Mouse (Mus musculus) right cerebral cortex, postnatal 10 days (tissue): Measurements from ENCODE around the gene Sh3kbp1.

Experiments used
- DNase-seq, 2 experiments: peaks; one replicate each; pipeline ENCODE4 v3.0.0; 2021; ENCODE audit warnings: low spot score in 2 of 2

Sh3kbp1 gene

DNA sequence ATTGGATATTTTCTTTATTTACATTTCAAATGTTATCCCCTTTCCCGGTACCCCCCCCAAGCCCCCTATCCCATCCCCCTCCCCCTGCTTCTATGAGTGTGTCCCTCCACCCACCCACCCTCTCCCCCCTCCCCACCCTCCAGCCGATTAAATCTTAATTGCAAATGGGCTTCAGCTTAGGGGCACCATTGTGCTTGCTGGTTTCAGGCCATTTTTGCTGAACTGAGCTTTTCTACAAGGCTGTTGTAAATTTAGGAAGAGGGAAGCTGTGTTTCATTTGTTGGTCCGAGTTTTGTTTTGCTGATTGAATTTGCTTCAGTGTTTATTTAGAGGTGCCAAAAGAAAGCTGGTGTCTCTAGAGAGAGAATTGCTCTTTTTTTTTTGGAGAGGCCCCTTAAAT lies 286.4 kb downstream of the Sh3kbp1 start:
- DNase-seq = no peak

DNA sequence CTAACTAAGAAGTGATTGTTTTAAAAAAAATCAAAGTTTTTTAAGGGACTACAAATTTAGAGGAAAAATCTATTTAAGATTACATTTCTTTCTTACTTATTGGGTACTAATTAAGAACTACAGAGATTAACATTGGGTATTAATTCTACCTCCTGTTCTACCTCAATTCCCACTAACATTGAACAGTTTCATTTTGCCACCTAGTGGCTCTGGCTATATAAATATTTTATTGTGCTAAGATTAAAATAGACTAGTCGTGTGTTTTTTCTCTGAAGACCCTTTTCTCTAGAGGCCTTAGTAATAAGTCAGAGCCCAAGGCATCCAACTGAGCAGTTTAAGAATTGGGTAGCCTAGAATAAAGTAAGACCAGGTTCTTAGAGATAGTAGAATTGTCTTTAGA lies 288.1 kb downstream of the Sh3kbp1 start:
- DNase-seq = no peak

DNA sequence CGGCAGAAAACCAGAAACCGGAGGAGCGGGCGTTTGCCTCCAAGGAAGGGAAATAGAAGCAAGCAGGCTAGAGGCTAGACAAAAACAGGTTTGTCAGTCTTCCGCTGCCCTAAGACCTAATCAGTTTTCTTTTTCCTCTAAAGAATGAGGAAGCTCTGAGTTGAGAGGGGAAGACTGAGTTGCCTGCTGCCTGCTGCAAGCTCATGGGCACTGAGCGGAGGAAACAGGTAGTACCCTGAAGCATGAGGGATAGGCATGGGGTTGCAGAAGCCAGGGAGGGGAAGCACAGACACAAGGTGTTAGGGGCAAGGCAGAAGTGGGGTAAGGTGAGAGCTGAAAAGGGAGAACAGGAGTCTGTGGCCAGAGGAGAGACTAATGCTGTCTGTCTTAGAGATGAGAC lies 297.7 kb downstream of the Sh3kbp1 start:
- no peak for DNase-seq

DNA sequence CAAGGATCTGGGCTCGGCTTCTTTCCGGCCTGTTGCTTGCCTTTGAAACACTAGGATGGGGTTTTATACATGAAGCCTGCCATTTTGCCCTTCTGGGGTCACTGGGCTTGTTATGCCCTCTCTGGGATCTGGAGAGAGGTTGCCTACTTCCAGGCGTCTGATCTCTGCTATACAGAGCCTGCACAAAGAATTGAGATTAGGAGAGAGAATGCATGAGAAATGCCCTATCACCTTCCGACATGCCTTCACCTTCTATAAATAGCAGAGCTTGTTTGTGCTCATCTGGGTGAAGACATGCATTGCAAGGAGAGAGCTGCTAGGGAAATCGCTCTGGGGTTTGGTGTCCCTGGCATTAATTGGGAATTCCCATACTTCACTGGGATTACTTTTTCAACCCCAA lies 301.1 kb downstream of the Sh3kbp1 start:
- no peak for DNase-seq

DNA sequence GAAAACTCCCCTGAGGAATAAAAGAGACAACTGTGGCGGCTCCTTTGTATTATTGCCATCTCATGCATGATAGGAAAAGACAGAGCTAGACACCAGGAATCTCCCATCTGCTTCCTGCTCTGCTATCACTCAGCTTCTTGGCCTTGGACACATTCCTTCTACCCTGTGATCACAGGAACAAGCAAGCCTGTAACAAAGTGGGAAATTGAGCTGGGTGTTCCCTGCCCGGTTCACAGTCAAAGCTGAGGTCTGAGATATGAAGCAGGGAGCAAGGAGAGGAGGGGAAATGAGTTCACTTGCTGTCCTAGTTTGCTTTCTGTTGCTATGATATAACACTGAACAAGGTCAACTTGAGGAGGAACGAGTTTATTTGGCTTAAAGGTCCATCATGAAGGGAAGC lies 301.8 kb downstream of the Sh3kbp1 start:
- DNase-seq = no peak

DNA sequence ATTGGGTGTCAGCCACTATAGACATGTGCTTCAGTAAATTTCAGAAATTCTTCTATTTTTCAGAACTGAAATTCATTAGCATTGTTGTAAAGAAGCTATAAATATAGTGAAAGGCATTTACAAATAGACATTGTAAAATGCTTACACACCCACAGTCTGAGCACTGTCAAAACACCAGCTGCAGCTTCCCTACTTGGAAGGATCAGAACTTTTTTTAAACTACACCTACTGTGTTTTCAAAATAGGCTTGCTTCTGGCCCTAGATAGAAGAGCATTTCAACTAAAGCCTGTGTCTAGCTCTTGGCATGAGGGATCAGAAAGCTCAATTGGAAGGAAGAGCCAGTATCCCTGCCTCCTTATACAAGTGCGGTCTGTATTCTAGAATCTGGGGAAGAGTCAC lies 305.0 kb downstream of the Sh3kbp1 start:
- DNase-seq = peak in 1 of 2 experiments; percentile 27

DNA sequence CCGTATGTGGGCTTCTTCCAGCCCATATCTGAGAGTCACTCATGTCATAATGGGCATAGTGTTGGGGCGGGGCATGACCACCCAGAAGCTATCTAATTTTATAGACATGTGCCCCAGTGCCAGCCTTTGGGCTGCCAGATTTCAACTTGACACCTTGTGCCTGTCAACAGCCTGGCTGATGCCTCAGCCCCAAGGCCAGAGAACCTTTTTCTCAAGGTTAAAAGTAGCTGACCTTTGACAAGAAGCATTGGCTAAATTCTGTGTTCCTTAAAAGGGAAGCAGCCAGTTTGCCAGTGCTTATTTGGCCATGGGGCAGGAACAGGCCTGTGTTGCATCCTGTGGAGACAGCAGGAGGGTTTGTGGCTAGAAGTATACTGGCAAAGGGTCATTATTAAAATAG lies 315.5 kb downstream of the Sh3kbp1 start:
- DNase-seq = no peak

DNA sequence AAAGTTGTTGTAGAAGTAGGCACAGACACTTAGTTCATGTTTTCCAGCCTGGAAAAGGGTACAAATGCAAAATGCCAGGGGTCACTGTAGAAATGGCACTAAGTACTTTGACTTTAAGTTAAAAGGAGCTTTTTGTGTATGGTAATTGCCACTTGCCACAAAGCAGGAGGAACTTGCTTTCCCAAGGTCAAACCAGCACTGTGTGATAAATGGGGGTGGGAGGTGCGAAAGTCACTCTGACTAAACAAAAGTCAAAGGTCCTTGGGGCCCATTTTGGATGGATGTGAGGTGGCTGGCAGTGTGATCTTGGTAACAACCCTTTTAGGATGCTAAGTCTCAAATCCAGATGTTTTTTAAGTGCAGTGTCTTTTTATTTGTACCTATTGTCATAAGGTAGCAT lies 316.5 kb downstream of the Sh3kbp1 start:
- no peak for DNase-seq

DNA sequence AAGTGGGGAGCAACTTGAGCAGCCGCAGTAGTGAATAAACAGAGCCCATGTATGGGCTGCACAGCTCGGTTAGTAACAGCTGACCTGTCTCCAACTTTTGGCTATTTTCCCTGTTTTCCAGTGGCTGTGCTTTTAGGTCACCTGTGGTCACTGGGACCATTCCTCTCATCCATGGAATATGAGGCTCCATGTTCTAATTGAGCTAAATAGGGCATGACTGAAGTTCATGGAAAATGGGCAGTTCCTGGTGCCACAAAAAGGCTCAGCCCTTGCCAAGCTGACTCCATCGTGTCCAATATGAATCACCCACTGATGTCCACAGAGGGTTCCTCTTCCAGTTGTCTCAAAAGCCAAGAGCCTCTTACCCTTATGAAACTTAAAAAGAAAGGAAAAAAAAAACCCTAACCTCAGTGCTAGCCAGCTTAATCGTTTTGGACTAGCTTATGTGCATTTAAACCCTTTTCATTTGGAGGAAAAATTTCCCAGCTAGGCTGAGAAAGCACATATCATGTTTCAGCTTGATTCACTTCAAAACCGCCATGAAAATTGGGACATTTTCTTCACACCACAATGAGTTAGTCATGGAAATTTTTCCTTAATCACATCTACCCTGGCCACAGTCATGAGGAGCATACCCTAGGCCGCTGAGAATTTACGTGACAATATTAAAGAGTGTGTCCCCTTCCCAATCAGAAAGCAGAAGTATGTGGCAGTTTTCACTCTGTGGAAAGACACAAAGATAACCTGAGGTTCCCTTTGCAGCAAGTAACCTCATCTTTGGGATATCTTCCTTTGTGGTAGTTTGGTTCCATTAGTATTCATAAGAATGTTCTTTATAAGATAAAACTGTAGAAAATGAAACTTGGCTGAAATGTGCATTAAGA lies 326.7 kb downstream of the Sh3kbp1 start:
- DNase-seq = no peak

DNA sequence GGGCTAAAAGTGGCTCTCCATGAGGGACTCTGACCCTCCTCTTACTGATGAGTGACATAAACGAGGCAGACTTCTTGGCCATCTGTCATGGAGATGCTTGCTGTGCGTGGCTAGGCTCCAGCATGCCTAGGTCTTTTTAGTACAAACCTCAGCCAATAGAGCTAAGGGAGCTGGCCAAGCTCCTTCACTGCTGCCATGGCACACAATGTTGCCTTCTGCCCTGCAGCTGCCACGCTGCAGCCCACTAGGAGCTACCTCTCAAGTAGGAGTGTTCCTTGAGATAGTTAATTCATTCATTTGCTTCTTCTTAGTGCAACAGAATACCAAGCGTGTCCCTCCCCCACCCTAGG lies 327.3 kb downstream of the Sh3kbp1 start:
- DNase-seq = peak in 1 of 2 experiments; percentile 26

DNA sequence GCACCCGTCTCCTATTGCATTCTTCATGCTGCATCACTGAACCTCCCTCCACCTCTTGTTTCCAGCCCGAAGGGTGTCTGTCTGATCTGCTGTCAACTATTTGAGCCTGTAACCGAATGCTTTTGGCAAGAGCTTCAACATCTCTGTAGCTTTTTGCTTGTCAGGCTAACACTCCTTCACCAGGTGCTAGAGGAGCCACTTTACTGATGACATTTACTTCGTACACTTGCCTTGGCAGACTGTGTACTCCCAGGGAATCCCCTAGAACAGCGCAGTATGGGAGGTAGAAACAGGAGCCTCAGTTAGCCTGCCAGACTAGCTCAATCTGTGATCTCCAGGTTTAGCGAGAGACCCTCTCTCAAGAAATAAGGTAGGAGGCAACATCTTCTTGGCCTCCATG lies 328.4 kb downstream of the Sh3kbp1 start:
- DNase-seq = no peak

DNA sequence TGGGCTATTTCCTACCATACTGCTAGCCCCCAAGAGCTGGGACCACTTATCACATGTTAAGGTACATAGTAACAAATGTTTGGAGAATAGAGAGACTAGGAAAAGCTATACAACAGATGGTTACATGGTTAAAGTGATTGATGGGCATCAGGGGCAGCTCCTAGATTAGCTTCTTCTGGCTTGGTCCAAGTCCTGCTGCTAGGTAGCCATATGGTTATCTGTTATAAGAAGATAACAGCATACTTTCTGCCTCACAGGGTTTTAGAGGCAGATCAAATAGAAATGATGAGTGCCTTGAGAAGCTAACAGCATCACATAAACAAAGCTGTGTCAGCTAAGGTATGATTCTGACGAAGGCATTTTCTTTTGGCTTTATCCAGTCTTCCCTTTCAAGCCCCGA lies 334.3 kb downstream of the Sh3kbp1 start:
- no peak for DNase-seq

DNA sequence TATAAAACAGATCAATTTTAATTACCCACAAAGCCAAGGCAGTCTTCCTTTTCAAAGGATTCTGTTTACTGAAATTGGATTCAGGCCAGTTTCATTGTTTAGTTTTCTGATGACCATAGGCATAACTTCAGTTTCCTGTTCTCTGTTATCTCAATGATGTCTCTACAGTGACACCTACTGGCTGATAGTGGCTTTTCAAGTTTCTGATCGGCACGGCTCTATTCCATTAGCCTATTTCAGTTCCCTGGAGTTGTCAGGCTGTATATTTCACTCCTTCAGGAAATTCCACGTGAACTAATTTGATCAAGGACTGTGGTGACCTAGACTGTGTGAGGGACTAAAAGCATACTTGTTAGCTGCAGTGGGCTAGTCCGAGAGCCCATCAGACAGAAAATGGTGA lies 336.2 kb downstream of the Sh3kbp1 start:
- DNase-seq = peak; percentile 57 to 72

DNA sequence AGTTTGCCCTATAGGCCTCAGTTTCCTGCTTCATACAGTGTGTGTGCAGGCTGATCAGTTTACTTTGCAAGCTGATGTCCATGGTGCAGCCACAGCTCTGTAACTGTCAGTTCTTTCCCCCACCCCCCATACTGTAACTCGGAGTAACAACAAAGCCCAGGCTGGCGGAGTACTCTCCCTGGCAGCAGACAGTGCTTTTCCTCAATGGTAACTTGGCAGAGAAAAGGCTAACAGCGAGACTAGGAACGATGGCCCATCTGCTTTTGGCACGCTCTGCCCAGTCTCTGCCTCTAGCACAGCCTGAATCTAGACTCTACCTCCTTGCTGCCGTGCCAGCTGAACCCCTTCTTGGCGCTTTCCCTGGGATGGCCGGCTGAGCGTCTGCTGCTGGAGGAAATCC lies 336.9 kb downstream of the Sh3kbp1 start:
- DNase-seq = peak; percentile 71

DNA sequence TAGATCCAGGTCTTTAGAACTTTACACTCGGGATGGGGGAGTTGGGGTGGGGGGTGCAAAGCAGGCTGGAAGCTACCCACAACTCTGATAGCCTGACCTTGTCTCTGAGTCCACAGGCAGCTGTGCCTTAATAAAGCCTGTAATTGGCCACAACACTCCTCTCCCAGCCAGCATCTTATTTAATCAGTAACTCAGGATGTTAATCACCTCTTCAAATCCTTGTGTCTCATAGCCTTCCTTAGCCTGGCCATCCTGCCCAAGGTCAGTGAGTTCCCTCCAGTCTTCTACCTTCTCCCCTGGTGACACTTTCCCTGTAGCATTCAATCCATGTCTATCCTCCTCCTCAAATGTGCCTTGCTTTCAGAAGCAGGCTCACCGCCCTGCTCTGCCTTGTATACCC lies 342.0 kb downstream of the Sh3kbp1 start:
- DNase-seq = no peak

DNA sequence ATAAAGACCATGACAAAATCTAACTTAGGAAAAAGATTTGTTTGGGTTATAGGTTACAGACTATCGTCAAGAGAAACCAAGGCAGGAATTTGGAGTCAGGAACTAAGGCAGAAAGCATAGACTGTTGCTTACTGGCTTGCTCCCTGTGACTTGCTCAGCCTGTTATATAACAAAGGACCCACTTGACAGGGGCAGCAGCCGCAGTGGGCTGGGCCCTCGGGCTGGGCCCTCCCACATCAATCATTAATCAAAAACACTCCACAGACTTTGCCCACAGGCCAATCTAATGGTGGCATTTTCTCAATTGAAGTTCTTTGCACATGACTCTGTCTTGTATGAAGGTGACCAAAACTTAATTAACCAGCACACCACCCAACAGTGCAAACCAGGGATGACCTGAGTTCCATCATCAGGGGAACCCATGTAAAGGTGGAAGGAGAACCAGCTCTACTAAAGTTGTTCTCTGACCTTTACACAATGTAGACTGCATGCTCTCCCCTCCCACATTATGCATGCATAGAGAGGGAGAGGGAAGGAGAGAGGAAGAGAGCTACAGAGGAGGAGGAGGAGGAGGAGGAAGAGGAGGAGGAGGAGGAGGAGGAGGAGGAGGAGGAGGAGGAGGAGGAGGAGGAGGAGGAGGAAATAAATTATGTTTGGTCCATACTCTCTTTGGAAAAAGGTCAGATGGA lies 344.2 kb downstream of the Sh3kbp1 start:
- no peak for DNase-seq

DNA sequence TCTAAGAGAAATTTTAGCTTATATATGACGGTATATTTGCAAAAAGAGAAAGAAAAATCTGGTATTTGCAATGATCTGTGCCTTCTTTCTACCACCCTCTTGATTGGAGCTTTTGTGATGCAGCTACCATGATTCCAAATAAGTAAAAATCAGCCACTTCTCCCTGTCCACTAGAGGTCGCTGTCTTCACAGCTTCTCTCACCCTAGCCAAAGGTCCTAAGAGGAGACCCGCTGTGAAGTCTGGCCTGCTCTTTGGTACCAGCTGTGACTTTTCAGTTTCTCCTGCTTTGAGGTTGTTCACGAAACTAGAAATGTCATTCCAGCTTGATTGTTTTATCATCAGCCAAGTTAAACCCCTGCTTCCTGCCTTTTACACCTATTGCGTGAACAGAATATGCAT lies 346.7 kb downstream of the Sh3kbp1 start:
- peak in 1 of 2 experiments; percentile 27 for DNase-seq

DNA sequence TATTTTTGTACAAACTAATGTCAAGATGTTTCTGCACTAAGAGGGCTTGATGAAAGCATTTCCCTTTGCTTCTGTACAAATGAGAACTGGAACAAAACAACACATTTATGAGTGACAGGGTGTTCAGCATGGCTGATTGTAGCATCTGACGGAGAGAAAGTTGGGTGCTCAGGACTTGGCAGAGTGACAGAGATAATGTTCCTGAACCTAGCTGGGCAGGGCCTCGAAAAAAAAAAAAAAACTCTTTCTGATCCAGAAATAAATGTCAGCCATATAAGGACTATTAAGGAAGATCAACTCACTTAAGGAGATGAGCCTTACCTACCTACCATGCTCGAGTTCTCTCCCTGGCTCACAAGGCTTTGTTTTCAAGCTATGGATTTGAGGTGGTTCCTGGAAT lies 349.2 kb downstream of the Sh3kbp1 start:
- DNase-seq = no peak

DNA sequence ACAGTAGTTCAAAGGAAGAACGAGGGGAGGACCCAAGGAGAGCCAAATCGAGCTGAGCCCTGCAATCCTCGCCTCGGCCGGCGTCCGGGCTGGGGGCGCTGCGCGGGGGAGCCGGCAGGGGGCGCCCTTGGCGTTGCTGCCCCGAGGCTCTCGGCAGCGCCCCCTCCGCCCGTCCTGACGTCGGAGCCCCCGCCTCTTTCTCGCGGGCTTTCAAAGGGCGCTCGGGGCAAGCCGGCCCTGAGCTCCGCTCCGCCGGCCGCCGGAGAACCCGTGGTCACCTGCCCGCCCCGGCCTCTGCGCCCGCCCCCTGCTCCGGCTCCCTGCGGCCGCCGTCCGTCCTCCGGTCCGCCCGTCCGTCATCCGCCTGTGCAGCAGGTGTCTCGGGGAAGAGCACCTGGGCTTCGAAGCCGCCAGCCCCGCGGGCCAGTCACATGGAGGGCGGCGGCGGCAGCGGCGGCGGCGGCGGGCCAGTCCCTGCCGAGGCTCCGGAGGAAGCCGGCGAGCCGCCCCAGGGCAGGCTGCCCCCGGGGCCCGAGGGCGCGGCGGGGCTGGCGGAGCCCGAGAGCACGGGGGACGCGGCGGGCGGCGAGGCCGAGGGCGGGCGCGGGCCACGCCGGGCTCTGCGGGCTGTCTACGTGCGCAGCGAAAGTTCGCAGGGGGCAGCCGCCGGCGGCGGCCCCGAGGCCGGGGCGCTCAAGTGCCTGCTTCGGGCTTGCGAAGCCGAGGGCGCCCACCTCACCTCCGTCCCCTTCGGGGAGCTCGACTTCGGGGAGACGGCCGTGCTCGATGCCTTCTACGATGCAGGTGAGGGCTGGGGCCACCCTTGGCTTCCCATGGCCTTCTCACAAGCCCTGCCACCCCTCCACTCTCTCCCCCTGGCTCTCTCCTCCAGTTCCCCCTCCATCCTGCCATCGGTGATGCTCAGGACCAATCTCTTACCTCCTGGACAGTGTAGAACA lies 361.2 kb downstream of the Sh3kbp1 start, which contains the start of gene Map3k15:
Gene Map3k15, plus strand, starts transcription at position 432 of the 959 bp plus-strand sequence.
- DNase-seq = peak; percentile 24 to 43

DNA sequence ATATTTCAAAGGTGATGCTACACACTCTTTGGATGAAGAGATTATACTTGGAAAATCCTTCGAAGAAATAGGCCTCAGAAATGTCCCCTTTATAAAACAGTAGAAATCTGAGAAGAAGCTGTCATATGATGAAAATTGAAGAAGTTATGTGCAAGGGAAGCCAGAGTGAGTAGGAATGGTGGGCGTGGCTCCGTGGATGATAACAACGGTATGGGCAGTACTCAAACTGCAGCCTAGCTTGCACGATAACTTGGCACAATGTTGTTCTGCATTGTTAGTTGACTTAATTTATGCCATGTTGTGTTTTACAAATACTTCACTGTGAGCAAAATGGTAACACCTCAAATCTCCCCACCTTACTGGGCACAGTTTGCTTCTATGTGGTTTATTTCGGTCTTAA lies 368.7 kb downstream of the Sh3kbp1 start:
- DNase-seq = no peak
